Mouse (Mus musculus) kidney, adult 2 months (tissue): ENCODE results near the gene Rnase11.

Source experiments
- CTCF ChIP-seq: fragments of 200-500 bp; conservative IDR thresholded peaks from 2 replicates; pipeline ENCODE4 v1.5.1; 2011; ENCODE audit warnings: low read depth, mild to moderate bottlenecking, control low read depth, low read length, moderate library complexity, mixed read lengths; ENCODE audit not compliant: insufficient read depth, insufficient read length
- POLR2A ChIP-seq: fragments of 200-500 bp; IDR thresholded peaks from one replicate; pipeline ENCODE4 v1.6.1; 2011; ENCODE audit warnings: low read depth, low read length, control low read depth

- TF ChIP-seq CTCF (peak; percentile 40), POLR2A (no peak)
Observed at GRCm38 (mm10) chr14:51069617-51070016, 19.7 kb upstream of the Rnase11 start.
